Mouse (Mus musculus) stomach, embryonic 14.5 days (tissue): ENCODE results near the gene Gpr55. TPM values are rescaled to one million over a fixed set of nuclear protein-coding genes. Genes with fewer than 3 reads are reported as not detected.
"Not testable (repeated sequence)": the region's sequence is repeated elsewhere in the genome, so short reads cannot be mapped to it uniquely, and the experiment has no call there.

Experiments used
- ATAC-seq: fragments of 200-750 bp; cut with Nextera tagmentation; 2 replicates; pipeline ENCODE4 v1.8.0; 2017; ENCODE audit warnings: low read depth, moderate TSS enrichment; ENCODE audit not compliant: insufficient number of reproducible peaks, insufficient read depth, low FRiP score
- H3K27ac ChIP-seq: fragments of 300-500 bp; sonication (generic); 2 replicates; pipeline ENCODE4 v1.5.1; 2014; ENCODE audit warnings: mild to moderate bottlenecking, low read length, moderate library complexity, mixed read lengths
- H3K27me3 ChIP-seq: fragments of 300-500 bp; sonication (generic); 2 replicates; pipeline ENCODE4 v1.6.1; 2014; ENCODE audit warnings: low read length, control low read depth, mixed read lengths; ENCODE audit not compliant: control insufficient read depth, insufficient read depth
- H3K36me3 ChIP-seq: fragments of 300-500 bp; sonication (generic); 2 replicates; pipeline ENCODE4 v1.6.1; 2014; ENCODE audit warnings: mild to moderate bottlenecking, control low read depth, low read length, moderate library complexity, mixed read lengths; ENCODE audit not compliant: control insufficient read depth, insufficient read depth
- H3K4me1 ChIP-seq: fragments of 300-500 bp; sonication (generic); 2 replicates; pipeline ENCODE4 v1.6.1; 2014; ENCODE audit warnings: low read length, control low read depth, mixed read lengths; ENCODE audit not compliant: control insufficient read depth, insufficient read depth
- H3K4me2 ChIP-seq: fragments of 300-500 bp; sonication (generic); replicated peaks from 2 replicates; pipeline ENCODE4 v1.6.1; 2014; ENCODE audit warnings: low read depth, low read length, control low read depth
- H3K4me3 ChIP-seq: fragments of 300-500 bp; sonication (generic); 2 replicates; pipeline ENCODE4 v1.5.1; 2014; ENCODE audit warnings: low read depth, low read length, control low read depth
- H3K9ac ChIP-seq: fragments of 300-500 bp; sonication (generic); replicated peaks from 2 replicates; pipeline ENCODE4 v1.6.1; 2014; ENCODE audit warnings: low read depth, mild to moderate bottlenecking, control low read depth, low read length, moderate library complexity, mixed read lengths
- H3K9me3 ChIP-seq: fragments of 300-500 bp; sonication (generic); 2 replicates; pipeline ENCODE4 v1.6.1; 2016; ENCODE audit warnings: low read depth, low read length, control low read depth; ENCODE audit not compliant: control insufficient read depth
- WGBS: fragments of 180-500 bp; shearing (Covaris S2); extraction: QIAGEN DNeasy Blood & Tissue Kit; methylation state at CpG from one replicate; pipeline ENCODE4 v1.1.7; 2014; 5-methylcytosine and 5-hydroxymethylcytosine counted together
- polyA plus RNA-seq: library from polyadenylated mRNA; unstranded; fragments of >200 nt; fragmentation: Nextera tagmentation; extraction: Ambion mirVana; gene quantifications from 2 replicates; pipeline ENCODE4 v1.2.1, GENCODE M21; 2014

Gpr55 gene
- polyA plus RNA-seq, 1 experiment from 2014 or later, result not detected

- WGBS, result 84% methylated on average over 4 of the region's 4 CpGs
These were observed 28.1 kb upstream of the Gpr55 start for GRCm38 (mm10) chr1:85988882-85989281.

GRCm38 (mm10) chr1:85988351-85988750, 27.5 kb upstream of the Gpr55 start:
- ATAC-seq, result no peak
- WGBS, result 62% methylated on average over 4 of the region's 4 CpGs
- no peaks in the 10 kb centered on the region for H3K36me3 ChIP-seq
- no peak overlapping the region for H3K4me3 ChIP-seq
- H3K9me3 ChIP-seq, result no peaks in the 10 kb centered on the region
- no peaks in the 10 kb centered on the region for H3K4me1 ChIP-seq
- H3K27me3 ChIP-seq, result no peaks in the 10 kb centered on the region
- no peak overlapping the region for H3K4me2 ChIP-seq
- H3K9ac ChIP-seq, result no peak overlapping the region
- H3K27ac ChIP-seq, result no peak overlapping the region

More at GRCm38 (mm10) chr1:85988882-85989281, 28.1 kb upstream of the Gpr55 start:
- ATAC-seq, H3K4me3 ChIP-seq, H3K9ac ChIP-seq, H3K36me3 ChIP-seq, H3K9me3 ChIP-seq, H3K27ac ChIP-seq, H3K4me2 ChIP-seq, H3K27me3 ChIP-seq, H3K4me1 ChIP-seq: not testable (repeated sequence)

GRCm38 (mm10) chr1:85985784-85986183, 25.0 kb upstream of the Gpr55 start:
- H3K36me3 ChIP-seq, result no peaks in the 10 kb centered on the region
- no peak overlapping the region for H3K9ac ChIP-seq
- H3K4me2 ChIP-seq, result no peak overlapping the region
- ATAC-seq, result no peak
- 81% methylated on average over 3 of the region's 3 CpGs for WGBS
- no peaks in the 10 kb centered on the region for H3K27me3 ChIP-seq
- H3K4me1 ChIP-seq, result no peaks in the 10 kb centered on the region
- H3K4me3 ChIP-seq, result no peak overlapping the region
- no peak overlapping the region for H3K27ac ChIP-seq
- H3K9me3 ChIP-seq, result no peaks in the 10 kb centered on the region

- Histone ChIP-seq H3K4me2 (no peak overlapping the region), H3K9me3 (no peaks in the 10 kb centered on the region), H3K36me3 (no peaks in the 10 kb centered on the region), H3K4me1 (no peaks in the 10 kb centered on the region), H3K9ac (no peak overlapping the region), H3K4me3 (no peak overlapping the region), H3K27ac (no peak overlapping the region), H3K27me3 (no peaks in the 10 kb centered on the region)
- WGBS, result 56% methylated on average over 7 of the region's 7 CpGs
- ATAC-seq, result no peak
These were observed 21.0 kb upstream of the Gpr55 start for GRCm38 (mm10) chr1:85981738-85982357.

- Histone ChIP-seq H3K4me1 (no peaks in the 10 kb centered on the region), H3K27ac (no peak overlapping the region), H3K4me3 (no peak overlapping the region), H3K9ac (no peak overlapping the region), H3K36me3 (no peaks in the 10 kb centered on the region), H3K9me3 (no peaks in the 10 kb centered on the region), H3K4me2 (no peak overlapping the region), H3K27me3 (no peaks in the 10 kb centered on the region)
- WGBS, result 82% methylated on average over 3 of the region's 3 CpGs
- no peak for ATAC-seq
These were observed 16.9 kb upstream of the Gpr55 start for GRCm38 (mm10) chr1:85977709-85978108.

- Histone ChIP-seq H3K36me3 (no peaks in the 10 kb centered on the region), H3K9me3 (no peaks in the 10 kb centered on the region), H3K4me3 (no peak overlapping the region), H3K4me1 (no peaks in the 10 kb centered on the region), H3K9ac (no peak overlapping the region), H3K27ac (no peak overlapping the region), H3K4me2 (no peak overlapping the region), H3K27me3 (no peaks in the 10 kb centered on the region)
- 77% methylated on average over 2 of the region's 2 CpGs for WGBS
- ATAC-seq, result no peak
These were observed 12.7 kb upstream of the Gpr55 start for GRCm38 (mm10) chr1:85973468-85973877.

GRCm38 (mm10) chr1:85972341-85972740, 11.5 kb upstream of the Gpr55 start:
- H3K9ac ChIP-seq, result no peak overlapping the region
- 57% methylated on average over 3 of the region's 3 CpGs for WGBS
- H3K4me1 ChIP-seq, result no peaks in the 10 kb centered on the region
- no peak for ATAC-seq
- H3K4me3 ChIP-seq, result no peak overlapping the region
- H3K9me3 ChIP-seq, result no peaks in the 10 kb centered on the region
- no peaks in the 10 kb centered on the region for H3K36me3 ChIP-seq
- H3K27me3 ChIP-seq, result no peaks in the 10 kb centered on the region
- H3K4me2 ChIP-seq, result no peak overlapping the region
- H3K27ac ChIP-seq, result no peak overlapping the region

- ATAC-seq, result no peak
- Histone ChIP-seq H3K36me3 (no peaks in the 10 kb centered on the region), H3K27ac (no peak overlapping the region), H3K4me1 (no peaks in the 10 kb centered on the region), H3K9ac (no peak overlapping the region), H3K9me3 (no peaks in the 10 kb centered on the region), H3K4me2 (no peak overlapping the region), H3K4me3 (no peak overlapping the region), H3K27me3 (no peaks in the 10 kb centered on the region)
- WGBS, result 89% methylated on average over 3 of the region's 3 CpGs
These were observed 10.3 kb upstream of the Gpr55 start for GRCm38 (mm10) chr1:85971070-85971469.

GRCm38 (mm10) chr1:85969519-85969918, 8.7 kb upstream of the Gpr55 start:
- ATAC-seq, result 0 out of 2 replicates have a peak, but pooled peaks have one; percentile 37
- Histone ChIP-seq H3K27ac (no peak overlapping the region), H3K9me3 (no peaks in the 10 kb centered on the region), H3K27me3 (no peaks in the 10 kb centered on the region), H3K4me3 (no peak overlapping the region), H3K4me1 (no peaks in the 10 kb centered on the region), H3K4me2 (no peak overlapping the region), H3K9ac (no peak overlapping the region), H3K36me3 (no peaks in the 10 kb centered on the region)
- WGBS, result 62% methylated on average over 1 of the region's 1 CpGs
